Mouse (Mus musculus) liver, postnatal 0 days (tissue): ENCODE results near the gene Epha2. TPM values are rescaled to one million over a fixed set of nuclear protein-coding genes. Genes with fewer than 3 reads are reported as not detected.

Source experiments
- ATAC-seq: fragments of 200-750 bp; cut with Nextera tagmentation; 2 replicates; pipeline ENCODE4 v1.8.0; 2017; ENCODE audit warnings: mild to moderate bottlenecking, moderate library complexity
- DNase-seq: peaks from one replicate; pipeline ENCODE4 v3.0.0-alpha.2; 2016
- H3K27ac ChIP-seq: fragments of 300-500 bp; sonication (generic); 2 replicates; pipeline ENCODE4 v1.5.1; 2014; ENCODE audit warnings: antibody characterized with exemption, moderate library complexity, mild to moderate bottlenecking, low read depth
- H3K27me3 ChIP-seq: fragments of 300-500 bp; sonication (generic); 2 replicates; pipeline ENCODE4 v1.6.1; 2014; ENCODE audit warnings: low read length, control low read depth, mixed read lengths; ENCODE audit not compliant: insufficient read depth
- H3K36me3 ChIP-seq: fragments of 300-500 bp; sonication (generic); replicated peaks from 2 replicates; pipeline ENCODE4 v1.6.1; 2014; ENCODE audit warnings: mild to moderate bottlenecking, control low read depth, low read length, moderate library complexity, mixed read lengths; ENCODE audit not compliant: insufficient read depth
- H3K4me1 ChIP-seq: fragments of 300-500 bp; sonication (generic); 2 replicates; pipeline ENCODE4 v1.6.1; 2014; ENCODE audit warnings: antibody characterized with exemption, mild to moderate bottlenecking, control low read depth; ENCODE audit not compliant: insufficient read depth
- H3K4me2 ChIP-seq: fragments of 300-500 bp; sonication (generic); 2 replicates; pipeline ENCODE4 v1.6.1; 2014; ENCODE audit warnings: low read depth, mild to moderate bottlenecking, low read length, moderate library complexity, mixed read lengths
- H3K4me3 ChIP-seq: fragments of 300-500 bp; sonication (generic); 2 replicates; pipeline ENCODE4 v1.5.1; 2014; ENCODE audit warnings: low read depth, low read length
- H3K9ac ChIP-seq: fragments of 300-500 bp; sonication (generic); replicated peaks from 2 replicates; pipeline ENCODE4 v1.6.1; 2014; ENCODE audit warnings: mild to moderate bottlenecking, moderate library complexity
- H3K9me3 ChIP-seq: fragments of 300-500 bp; sonication (generic); 2 replicates; pipeline ENCODE4 v1.6.1; 2016; ENCODE audit warnings: mild to moderate bottlenecking, control low read depth, low read length, mixed read lengths
- CTCF ChIP-seq: sonication (generic); IDR thresholded peaks from 2 replicates; pipeline ENCODE4 v1.5.1; 2016; ENCODE audit warnings: antibody characterized with exemption, low read depth
- EP300 ChIP-seq: IDR thresholded peaks from 2 replicates; pipeline ENCODE4 v1.6.1; 2016; ENCODE audit warnings: antibody characterized with exemption, low read depth, mild to moderate bottlenecking
- WGBS: fragments of 180-500 bp; shearing (Covaris S2); extraction: QIAGEN DNeasy Blood & Tissue Kit; methylation state at CpG from one replicate; pipeline ENCODE4 v1.1.7; 2014; ENCODE audit not compliant: insufficient replicate concordance; 5-methylcytosine and 5-hydroxymethylcytosine counted together
- polyA plus RNA-seq: library from polyadenylated mRNA; unstranded; fragments of >200 nt; fragmentation: Nextera tagmentation; extraction: Ambion mirVana; gene quantifications from 2 replicates; pipeline ENCODE4 v1.2.1, GENCODE M21; 2015

The Epha2 gene
- polyA plus RNA-seq, 1 experiment from 2014 or later, result 1.5 TPM

- WGBS, result 55% methylated on average over 7 of the region's 7 CpGs
- peaks cover 38% of the 10 kb centered on the region for H3K4me1 ChIP-seq
- TF ChIP-seq CTCF, result no peak
- TF ChIP-seq EP300, result no peak
- no peak for ATAC-seq
- H3K4me3 ChIP-seq, result no peak overlapping the region
- H3K9me3 ChIP-seq, result no peaks in the 10 kb centered on the region
- no peak overlapping the region for H3K27ac ChIP-seq
- no peak overlapping the region for H3K4me2 ChIP-seq
- DNase-seq, result no peak
- H3K9ac ChIP-seq, result no peak overlapping the region
- no peaks in the 10 kb centered on the region for H3K27me3 ChIP-seq
- peaks cover 4% of the 10 kb centered on the region; the same call in 1 of the 2 replicates for H3K36me3 ChIP-seq
Observed at GRCm38 (mm10) chr4:141311078-141311477, 10.0 kb downstream of the Epha2 start.

DNA sequence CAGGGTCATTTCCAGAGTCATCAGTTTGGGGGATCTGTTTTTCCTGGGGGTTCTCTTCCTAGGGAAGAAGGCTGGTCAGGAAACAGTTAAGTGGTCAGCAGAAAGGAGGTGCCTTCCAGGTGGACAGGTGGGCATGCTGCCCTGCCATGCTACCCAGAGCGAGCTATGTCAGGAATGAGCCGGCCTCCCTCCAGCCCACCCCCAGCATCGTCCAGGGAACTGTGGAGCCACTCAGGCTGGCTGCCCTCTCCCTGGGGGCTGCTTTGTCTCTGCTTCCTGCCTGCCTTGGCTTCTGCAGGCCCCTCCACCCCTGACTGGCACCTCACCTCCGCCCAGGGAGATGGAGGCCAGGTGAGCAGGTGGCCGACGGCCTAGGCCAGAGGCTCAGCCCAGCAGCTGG is 10.5 kb downstream of the Epha2 start:
- H3K4me2 ChIP-seq, result no peak overlapping the region
- no peak overlapping the region for H3K9ac ChIP-seq
- no peak for DNase-seq
- no peak overlapping the region for H3K4me3 ChIP-seq
- H3K9me3 ChIP-seq, result no peaks in the 10 kb centered on the region
- no peaks in the 10 kb centered on the region for H3K27me3 ChIP-seq
- TF ChIP-seq EP300, result no peak
- TF ChIP-seq CTCF, result no peak
- H3K27ac ChIP-seq, result no peak overlapping the region
- peaks cover 4% of the 10 kb centered on the region; the same call in 1 of the 2 replicates for H3K36me3 ChIP-seq
- ATAC-seq, result no peak
- H3K4me1 ChIP-seq, result peaks cover 36% of the 10 kb centered on the region
- 72% methylated on average over 6 of the region's 6 CpGs for WGBS

GRCm38 (mm10) chr4:141311908-141312307 is 10.9 kb downstream of the Epha2 start:
- WGBS, result 57% methylated on average over 2 of the region's 2 CpGs
- Histone ChIP-seq H3K4me3 (no peak overlapping the region), H3K9me3 (no peaks in the 10 kb centered on the region), H3K4me2 (no peak overlapping the region), H3K36me3 (peaks cover 5% of the 10 kb centered on the region; the same call in 1 of the 2 replicates), H3K9ac (no peak overlapping the region), H3K4me1 (peaks cover 36% of the 10 kb centered on the region), H3K27ac (no peak overlapping the region), H3K27me3 (no peaks in the 10 kb centered on the region)
- DNase-seq, result no peak
- no peak for ATAC-seq
- TF ChIP-seq EP300 (no peak), CTCF (no peak)

DNA sequence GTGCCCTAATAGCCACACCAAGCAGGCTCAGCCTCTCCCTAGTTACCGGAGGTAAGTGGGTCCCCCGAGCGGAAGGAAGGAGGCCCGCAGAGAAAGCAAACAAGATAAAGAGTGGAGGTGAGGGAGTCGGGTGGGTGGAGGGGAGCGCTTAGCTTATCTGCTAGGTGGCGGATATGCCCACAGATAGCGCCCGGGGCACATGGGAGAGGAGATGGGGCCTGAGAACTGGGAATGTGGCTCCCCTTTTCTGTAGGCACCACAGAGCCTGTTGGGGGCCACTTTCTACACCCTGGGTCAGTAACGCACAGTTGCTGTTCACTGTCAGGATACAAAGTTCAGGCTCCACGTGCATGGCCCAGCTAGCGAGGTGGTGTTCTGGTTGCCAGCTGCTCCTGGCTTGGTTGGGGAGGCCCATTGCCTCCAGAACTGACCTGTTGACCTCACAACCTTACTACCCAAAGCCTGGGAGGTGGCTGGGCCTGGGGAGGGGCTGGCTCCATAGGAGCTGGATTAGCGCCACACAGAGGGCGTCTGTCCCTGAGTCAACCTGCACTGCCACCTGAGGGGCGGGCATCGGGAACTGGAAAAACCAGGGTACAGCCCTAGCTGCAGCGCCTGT is 11.6 kb downstream of the Epha2 start:
- H3K4me2 ChIP-seq, result no peak overlapping the region
- no peaks in the 10 kb centered on the region for H3K9me3 ChIP-seq
- H3K27ac ChIP-seq, result no peak overlapping the region
- no peaks in the 10 kb centered on the region for H3K27me3 ChIP-seq
- 41% methylated on average over 17 of the region's 17 CpGs for WGBS
- no peak overlapping the region for H3K9ac ChIP-seq
- DNase-seq, result no peak
- ATAC-seq, result peak; percentile 57
- peaks cover 36% of the 10 kb centered on the region for H3K4me1 ChIP-seq
- TF ChIP-seq CTCF (no peak), EP300 (no peak)
- peaks cover 11% of the 10 kb centered on the region; the same call in 1 of the 2 replicates for H3K36me3 ChIP-seq
- no peak overlapping the region for H3K4me3 ChIP-seq

GRCm38 (mm10) chr4:141313481-141313880 is 12.4 kb downstream of the Epha2 start:
- DNase-seq (no peak), ATAC-seq (no peak)
- WGBS, result 50% methylated on average over 8 of the region's 8 CpGs
- TF ChIP-seq CTCF (no peak), EP300 (no peak)
- peaks cover 17% of the 10 kb centered on the region; the same call in 1 of the 2 replicates for H3K36me3 ChIP-seq
- H3K27me3 ChIP-seq, result no peaks in the 10 kb centered on the region
- no peaks in the 10 kb centered on the region for H3K9me3 ChIP-seq
- H3K9ac ChIP-seq, result no peak overlapping the region
- no peak overlapping the region for H3K27ac ChIP-seq
- no peak overlapping the region for H3K4me3 ChIP-seq
- no peak overlapping the region for H3K4me2 ChIP-seq
- peaks cover 36% of the 10 kb centered on the region for H3K4me1 ChIP-seq

DNA sequence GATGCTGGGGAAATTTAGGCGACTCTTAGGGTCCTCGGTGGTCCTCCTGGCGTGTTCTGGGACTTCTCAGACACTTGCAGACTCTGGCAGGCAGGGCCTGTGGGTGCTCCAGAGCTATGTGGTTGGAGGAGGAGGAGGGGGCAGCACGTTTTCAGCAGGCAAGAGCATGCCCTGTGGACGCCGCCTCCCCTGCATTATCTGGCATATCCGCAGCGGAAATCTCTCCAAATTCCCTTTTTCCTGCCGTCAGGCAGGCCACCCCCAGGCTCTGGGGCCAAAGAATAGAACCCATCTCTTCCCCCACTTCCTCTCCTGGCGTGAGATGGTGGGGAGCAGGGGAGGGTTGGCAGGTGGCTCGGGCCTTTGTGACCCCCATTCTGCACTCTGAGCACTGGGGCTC is 12.9 kb downstream of the Epha2 start:
- ATAC-seq, result no peak
- DNase-seq, result no peak
- peaks cover 36% of the 10 kb centered on the region for H3K4me1 ChIP-seq
- H3K9ac ChIP-seq, result no peak overlapping the region
- no peaks in the 10 kb centered on the region for H3K9me3 ChIP-seq
- no peaks in the 10 kb centered on the region for H3K27me3 ChIP-seq
- TF ChIP-seq CTCF, result no peak
- no peak for TF ChIP-seq EP300
- peaks cover 17% of the 10 kb centered on the region for H3K36me3 ChIP-seq
- no peak overlapping the region for H3K4me3 ChIP-seq
- no peak overlapping the region for H3K4me2 ChIP-seq
- WGBS, result 36% methylated on average over 11 of the region's 11 CpGs
- H3K27ac ChIP-seq, result no peak overlapping the region
